Mouse (Mus musculus): ENCODE results near the gene Draxin. TPM values are rescaled to one million over a fixed set of nuclear protein-coding genes. Genes with fewer than 3 reads are reported as not detected.
A peak's percentile ranks its signal among the peaks of the same experiment; 100 is the strongest.

The Draxin gene
- total and polyA plus RNA-seq, 2 experiments from 2014 or later: 5.0 to 29.5 TPM

GRCm38 (mm10) chr4:148158436-148159348 lies 28.2 kb upstream of the Draxin start:
- Histone ChIP-seq H3K9me3 (ENCODE audit: low read length) (no peaks in the 10 kb centered on the region), H3K27ac (ENCODE audit: low read depth, low read length) (peak overlapping the region; percentile 87), H3K4me2 (ENCODE audit: low read depth, low read length, poor library complexity, severe bottlenecking) (peak overlapping the region; percentile 92), H3K4me1 (ENCODE audit: insufficient read depth, low read length) (peaks cover 7% of the 10 kb centered on the region), H3K4me3 (ENCODE audit: low read depth, low read length) (peak overlapping the region; percentile 75), H3K9ac (replicated peaks; ENCODE audit: low read length, poor library complexity, severe bottlenecking) (peak overlapping the region; percentile 89), H3K27me3 (ENCODE audit: insufficient read depth, low read length) (peaks cover 9% of the 10 kb centered on the region; the same call in 1 of the 2 replicates), H3K36me3 (ENCODE audit: insufficient read depth, low read length) (peaks cover 18% of the 10 kb centered on the region)
- peak; percentile 62 for DNase-seq (ENCODE audit: low spot score)
- ATAC-seq (ENCODE audit: low FRiP score): peak; percentile 3; the same call in 1 of the 2 replicates
- WGBS: 17% methylated on average over 27 of the region's 27 CpGs
- TF ChIP-seq CTCF (IDR thresholded peaks at IDR 0.05): no peak

- H3K36me3 ChIP-seq (ENCODE audit: insufficient read depth, low read length): peaks cover 29% of the 10 kb centered on the region
- no peak overlapping the region for H3K27ac ChIP-seq (ENCODE audit: low read depth, low read length)
- 32% methylated on average over 3 of the region's 3 CpGs for WGBS
- H3K27me3 ChIP-seq (ENCODE audit: insufficient read depth, low read length): no peaks in the 10 kb centered on the region
- no peak overlapping the region for H3K4me2 ChIP-seq (ENCODE audit: low read depth, low read length, poor library complexity, severe bottlenecking)
- no peak overlapping the region for H3K9ac ChIP-seq (replicated peaks; ENCODE audit: low read length, poor library complexity, severe bottlenecking)
- H3K4me3 ChIP-seq (ENCODE audit: low read depth, low read length): no peak overlapping the region
- H3K9me3 ChIP-seq (ENCODE audit: low read length): no peaks in the 10 kb centered on the region
- H3K4me1 ChIP-seq (ENCODE audit: insufficient read depth, low read length): peaks cover 7% of the 10 kb centered on the region
- no peak for ATAC-seq (ENCODE audit: low FRiP score)
- peak; percentile 82 for TF ChIP-seq CTCF (IDR thresholded peaks at IDR 0.05)
- peak; percentile 72 for DNase-seq (ENCODE audit: low spot score)
Measured at GRCm38 (mm10) chr4:148154982-148155381, 24.5 kb upstream of the Draxin start.

- Histone ChIP-seq H3K4me3 (ENCODE audit: low read depth, low read length) (no peak overlapping the region), H3K36me3 (ENCODE audit: insufficient read depth, low read length) (peaks cover 29% of the 10 kb centered on the region), H3K9ac (replicated peaks; ENCODE audit: low read length, poor library complexity, severe bottlenecking) (no peak overlapping the region), H3K4me1 (ENCODE audit: insufficient read depth, low read length) (peaks cover 7% of the 10 kb centered on the region), H3K27ac (ENCODE audit: low read depth, low read length) (no peak overlapping the region), H3K9me3 (ENCODE audit: low read length) (no peaks in the 10 kb centered on the region), H3K4me2 (ENCODE audit: low read depth, low read length, poor library complexity, severe bottlenecking) (no peak overlapping the region), H3K27me3 (ENCODE audit: insufficient read depth, low read length) (no peaks in the 10 kb centered on the region)
- no peak for DNase-seq (ENCODE audit: low spot score)
- WGBS: 95% methylated on average over 4 of the region's 4 CpGs
- no peak for ATAC-seq (ENCODE audit: low FRiP score)
- no peak for TF ChIP-seq CTCF (IDR thresholded peaks at IDR 0.05)
Measured at GRCm38 (mm10) chr4:148154006-148154405, 23.5 kb upstream of the Draxin start.

GRCm38 (mm10) chr4:148152547-148152946 lies 22.0 kb upstream of the Draxin start:
- TF ChIP-seq CTCF (IDR thresholded peaks at IDR 0.05): no peak
- WGBS: 67% methylated on average over 5 of the region's 5 CpGs
- Histone ChIP-seq H3K4me3 (ENCODE audit: low read depth, low read length) (no peak overlapping the region), H3K4me2 (ENCODE audit: low read depth, low read length, poor library complexity, severe bottlenecking) (no peak overlapping the region), H3K9ac (replicated peaks; ENCODE audit: low read length, poor library complexity, severe bottlenecking) (no peak overlapping the region), H3K27me3 (ENCODE audit: insufficient read depth, low read length) (no peaks in the 10 kb centered on the region), H3K4me1 (ENCODE audit: insufficient read depth, low read length) (no peaks in the 10 kb centered on the region), H3K36me3 (ENCODE audit: insufficient read depth, low read length) (peaks cover 29% of the 10 kb centered on the region), H3K9me3 (ENCODE audit: low read length) (no peaks in the 10 kb centered on the region), H3K27ac (ENCODE audit: low read depth, low read length) (peak overlapping the region; percentile 90; the same call in 1 of the 2 replicates)
- DNase-seq (ENCODE audit: low spot score) (no peak), ATAC-seq (ENCODE audit: low FRiP score) (no peak)

GRCm38 (mm10) chr4:148151267-148152168 lies 21.0 kb upstream of the Draxin start, which contains the start of gene Fbxo6:
Fbxo6 (minus strand) TSS chr4:148152140.
- Histone ChIP-seq H3K9me3 (ENCODE audit: low read length) (no peaks in the 10 kb centered on the region), H3K9ac (replicated peaks; ENCODE audit: low read length, poor library complexity, severe bottlenecking) (peak within 1 kb of the TSS; percentile 79), H3K4me3 (ENCODE audit: low read depth, low read length) (peak within 1 kb of the TSS; percentile 62), H3K27me3 (ENCODE audit: insufficient read depth, low read length) (no peaks in the 10 kb centered on the region), H3K36me3 (ENCODE audit: insufficient read depth, low read length) (peaks cover 29% of the 10 kb centered on the region), H3K27ac (ENCODE audit: low read depth, low read length) (peak within 1 kb of the TSS; percentile 90), H3K4me1 (ENCODE audit: insufficient read depth, low read length) (no peaks in the 10 kb centered on the region), H3K4me2 (ENCODE audit: low read depth, low read length, poor library complexity, severe bottlenecking) (peak within 1 kb of the TSS; percentile 97)
- DNase-seq (ENCODE audit: low spot score): peak; percentile 94
- WGBS: under 1% methylated on average over 48 of the region's 67 CpGs
- ATAC-seq (ENCODE audit: low FRiP score): peak; percentile 91
- peak; percentile 78 for TF ChIP-seq CTCF (IDR thresholded peaks at IDR 0.05)

All from midbrain, postnatal 0 days (tissue).